Mouse (Mus musculus) cerebellum, adult 2 months (tissue): ENCODE measurements around the gene Necab2.

Source experiments
- CTCF ChIP-seq: fragments of 200-500 bp; IDR thresholded peaks from 2 replicates; pipeline ENCODE4 v1.5.1; 2011; ENCODE audit warnings: low read depth, mild to moderate bottlenecking, control low read depth, low read length, moderate library complexity, borderline replicate concordance; ENCODE audit not compliant: insufficient read depth
- POLR2A ChIP-seq: fragments of 200-500 bp; IDR thresholded peaks from 2 replicates; pipeline ENCODE4 v1.6.1; 2011; ENCODE audit warnings: low read length, control low read depth, borderline replicate concordance; ENCODE audit not compliant: insufficient read depth

- TF ChIP-seq POLR2A (no peak), CTCF (no peak)
Measured at GRCm38 (mm10) chr8:119516674-119517073, 70.2 kb downstream of the Necab2 start.
